Mouse (Mus musculus): ENCODE data around the gene Rin1.

DNA sequence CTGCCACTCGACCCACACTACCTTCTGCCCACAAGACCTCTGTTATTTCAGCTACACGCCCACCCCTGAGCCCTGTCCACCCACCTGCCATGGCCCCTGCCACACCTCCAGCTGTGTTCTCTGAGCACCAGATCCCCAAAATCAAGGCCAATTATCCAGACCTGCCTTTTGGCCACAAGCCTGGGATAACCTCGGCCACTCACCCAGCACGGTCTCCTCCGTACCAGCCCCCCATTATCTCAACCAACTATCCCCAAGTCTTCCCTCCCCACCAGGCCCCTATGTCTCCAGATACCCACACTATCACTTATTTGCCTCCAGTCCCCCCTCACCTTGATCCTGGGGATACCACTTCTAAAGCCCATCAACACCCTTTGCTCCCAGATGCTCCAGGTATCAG lies 19.2 kb downstream of the Rin1 start:
- no peak for TF ChIP-seq CTCF (IDR thresholded peaks at IDR 0.05; ENCODE audit: borderline replicate concordance, extremely low read depth, insufficient read depth, insufficient read length)
- no peak for TF ChIP-seq POLR2A (IDR thresholded peaks at IDR 0.05; ENCODE audit: borderline replicate concordance, extremely low read depth, insufficient read depth, insufficient read length, poor library complexity, severe bottlenecking)

Data from brain, embryonic 14.5 days (tissue).